Mouse (Mus musculus) erythroblast, adult 5-6 weeks (primary cell): Measurements from ENCODE around the gene Cysrt1. TPM values are rescaled to one million over a fixed set of nuclear protein-coding genes. Genes with fewer than 3 reads are reported as not detected.

Source experiments
- ATAC-seq: replicated peaks from 2 replicates; pipeline ENCODE4 v1.8.0; 2016; ENCODE audit warnings: moderate number of reproducible peaks, mild to moderate bottlenecking, moderate TSS enrichment, inconsistent platforms; ENCODE audit not compliant: poor library complexity, low FRiP score, severe bottlenecking
- total RNA-seq, 2 experiments: library from RNA; stranded (forward) in 1 of 2; stranded (reverse) in 1 of 2; fragments of 150-400 nt in 1 of 2; fragments of 200-764, 138-1000 nt in 1 of 2; gene quantifications; 2 replicates each; pipeline versions ENCODE4 v1.2.3 to v1.2.4; 2015 to 2017; ENCODE audit warnings: low replicate concordance in 2 of 2

Cysrt1 gene
- total RNA-seq (2015; ENCODE audit: low replicate concordance) (not detected in 2 replicates), total RNA-seq (2017; ENCODE audit: low replicate concordance) (not detected in 2 replicates)

GRCm38 (mm10) chr2:25242101-25242506 lies at the start of gene Cysrt1, which contains the start of gene Rnf208:
TSS of gene Cysrt1 (minus strand) at chr2:25242452.
TSS of gene Rnf208 (plus strand) at chr2:25242255.
- ATAC-seq: no peak

GRCm38 (mm10) chr2:25291184-25292053 lies 49.2 kb upstream of the Cysrt1 start:
- no peak for ATAC-seq

- ATAC-seq: no peak
These were observed 48.5 kb upstream of the Cysrt1 start for GRCm38 (mm10) chr2:25290816-25291130.

- ATAC-seq: no peak
These were observed 48.0 kb upstream of the Cysrt1 start for GRCm38 (mm10) chr2:25290101-25290815.

GRCm38 (mm10) chr2:25289651-25290050 lies 47.4 kb upstream of the Cysrt1 start, which contains the start of gene Lrrc26:
TSS of gene Lrrc26 (plus strand) at chr2:25289915.
- ATAC-seq: no peak

GRCm38 (mm10) chr2:25288734-25289345 lies 46.6 kb upstream of the Cysrt1 start:
- ATAC-seq: no peak

- no peak for ATAC-seq
These were observed 45.8 kb upstream of the Cysrt1 start, which contains the start of gene Tmem210 for GRCm38 (mm10) chr2:25287927-25288649. TSS of gene Tmem210 (plus strand) at chr2:25288145.

GRCm38 (mm10) chr2:25286837-25287636 lies 44.8 kb upstream of the Cysrt1 start:
- ATAC-seq: no peak

- no peak for ATAC-seq
These were observed 44.1 kb upstream of the Cysrt1 start for GRCm38 (mm10) chr2:25286314-25286713.

GRCm38 (mm10) chr2:25285551-25285950 lies 43.3 kb upstream of the Cysrt1 start:
- no peak for ATAC-seq

GRCm38 (mm10) chr2:25278928-25279882 lies 37.0 kb upstream of the Cysrt1 start:
- ATAC-seq: peak; percentile 80

- ATAC-seq: no peak
These were observed 30.8 kb upstream of the Cysrt1 start for GRCm38 (mm10) chr2:25273010-25273409.

GRCm38 (mm10) chr2:25272515-25272914 lies 30.3 kb upstream of the Cysrt1 start:
- ATAC-seq: peak; percentile 17

- peak; percentile 89 for ATAC-seq
These were observed 29.7 kb upstream of the Cysrt1 start, which contains the start of the genes Ssna1 and Anapc2 for GRCm38 (mm10) chr2:25271827-25272511. TSS of gene Ssna1 (minus strand) at chr2:25272438. TSS of gene Anapc2 (plus strand) at chr2:25272478.

GRCm38 (mm10) chr2:25267746-25268309 lies 25.6 kb upstream of the Cysrt1 start:
- ATAC-seq: no peak

- no peak for ATAC-seq
These were observed 25.0 kb upstream of the Cysrt1 start for GRCm38 (mm10) chr2:25267241-25267640.

- no peak for ATAC-seq
These were observed 24.5 kb upstream of the Cysrt1 start for GRCm38 (mm10) chr2:25266720-25267119.
